Mouse (Mus musculus): Measurements from ENCODE around the gene Aste1. TPM values are rescaled to one million over a fixed set of nuclear protein-coding genes. Genes with fewer than 3 reads are reported as not detected.

The Aste1 gene
- polyA plus RNA-seq, 1 experiment from 2014 or later = 20.4 TPM

DNA sequence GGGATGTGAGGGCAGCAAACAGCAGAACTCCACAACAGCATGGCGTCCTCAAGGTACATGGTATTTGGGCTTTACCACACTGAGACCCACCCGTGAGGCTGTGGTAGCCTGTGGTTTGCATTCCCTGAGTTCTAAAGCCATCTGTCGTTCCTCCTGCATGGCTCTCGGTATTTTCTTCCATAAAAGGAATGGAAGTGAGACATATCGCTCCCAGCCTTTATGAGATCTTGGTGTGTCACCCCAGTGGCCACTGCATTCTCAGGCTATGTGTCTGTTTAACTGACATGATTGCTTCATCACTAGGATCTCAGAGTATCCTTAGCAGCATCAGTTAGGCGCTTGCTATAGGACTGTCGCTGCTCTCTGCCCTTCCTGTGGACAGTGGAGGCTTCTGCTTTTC lies 18.8 kb upstream of the Aste1 start:
- 88% methylated on average over 7 of the region's 7 CpGs for WGBS
- Histone ChIP-seq H3K9me3 (replicated peaks; ENCODE audit: control insufficient read depth, low read length) (no peaks in the 10 kb centered on the region), H3K4me1 (ENCODE audit: control insufficient read depth, insufficient read depth, low read length) (no peaks in the 10 kb centered on the region), H3K27ac (replicated peaks; ENCODE audit: low read depth, low read length) (no peak overlapping the region), H3K27me3 (ENCODE audit: control insufficient read depth, insufficient read depth, low read length) (no peaks in the 10 kb centered on the region), H3K9ac (replicated peaks; ENCODE audit: low read length) (no peak overlapping the region), H3K36me3 (replicated peaks; ENCODE audit: control insufficient read depth, insufficient read depth, low read depth, low read length) (no peaks in the 10 kb centered on the region), H3K4me2 (ENCODE audit: low read depth, low read length) (no peak overlapping the region), H3K4me3 (ENCODE audit: low read depth, low read length) (no peak overlapping the region)
- DNase-seq (ENCODE audit: low spot score) = no peak
- no peak for ATAC-seq (replicated peaks; ENCODE audit: insufficient number of reproducible peaks, low FRiP score, low TSS enrichment, low read depth)

- no peak for ATAC-seq (replicated peaks; ENCODE audit: insufficient number of reproducible peaks, low FRiP score, low TSS enrichment, low read depth)
- no peak overlapping the region for H3K9ac ChIP-seq (replicated peaks; ENCODE audit: low read length)
- H3K4me1 ChIP-seq (ENCODE audit: control insufficient read depth, insufficient read depth, low read length) = no peaks in the 10 kb centered on the region
- H3K36me3 ChIP-seq (replicated peaks; ENCODE audit: control insufficient read depth, insufficient read depth, low read depth, low read length) = no peaks in the 10 kb centered on the region
- WGBS = 77% methylated on average over 7 of the region's 7 CpGs
- H3K27me3 ChIP-seq (ENCODE audit: control insufficient read depth, insufficient read depth, low read length) = no peaks in the 10 kb centered on the region
- H3K4me2 ChIP-seq (ENCODE audit: low read depth, low read length) = no peak overlapping the region
- no peak overlapping the region for H3K4me3 ChIP-seq (ENCODE audit: low read depth, low read length)
- no peaks in the 10 kb centered on the region for H3K9me3 ChIP-seq (replicated peaks; ENCODE audit: control insufficient read depth, low read length)
- DNase-seq (ENCODE audit: low spot score) = no peak
- H3K27ac ChIP-seq (replicated peaks; ENCODE audit: low read depth, low read length) = no peak overlapping the region
Measured at GRCm38 (mm10) chr9:105376954-105377530, 18.1 kb upstream of the Aste1 start.

DNA sequence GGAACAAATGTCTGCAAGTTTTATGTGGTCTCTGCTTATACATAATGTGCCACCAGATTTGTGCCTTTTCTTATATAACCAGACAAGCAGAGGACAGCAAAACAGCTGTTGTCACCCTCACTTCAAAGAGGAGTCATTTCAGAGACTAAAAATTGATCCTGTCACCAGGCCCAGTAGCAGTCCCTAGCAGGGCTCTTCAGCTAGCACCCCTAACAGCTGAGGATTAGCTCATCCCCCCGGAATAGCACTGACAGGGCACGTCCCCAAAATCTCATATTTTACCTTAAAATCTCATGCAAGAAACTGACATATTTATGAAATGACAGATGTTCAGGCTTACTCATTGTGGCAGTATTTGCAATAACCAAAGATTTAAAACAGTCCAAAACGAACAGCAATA lies 17.6 kb upstream of the Aste1 start:
- no peaks in the 10 kb centered on the region for H3K36me3 ChIP-seq (replicated peaks; ENCODE audit: control insufficient read depth, insufficient read depth, low read depth, low read length)
- 74% methylated on average over 3 of the region's 3 CpGs for WGBS
- H3K9me3 ChIP-seq (replicated peaks; ENCODE audit: control insufficient read depth, low read length) = no peaks in the 10 kb centered on the region
- ATAC-seq (replicated peaks; ENCODE audit: insufficient number of reproducible peaks, low FRiP score, low TSS enrichment, low read depth) (no peak), DNase-seq (ENCODE audit: low spot score) (no peak)
- no peak overlapping the region for H3K9ac ChIP-seq (replicated peaks; ENCODE audit: low read length)
- no peak overlapping the region for H3K4me3 ChIP-seq (ENCODE audit: low read depth, low read length)
- H3K4me2 ChIP-seq (ENCODE audit: low read depth, low read length) = no peak overlapping the region
- no peaks in the 10 kb centered on the region for H3K4me1 ChIP-seq (ENCODE audit: control insufficient read depth, insufficient read depth, low read length)
- H3K27me3 ChIP-seq (ENCODE audit: control insufficient read depth, insufficient read depth, low read length) = no peaks in the 10 kb centered on the region
- no peak overlapping the region for H3K27ac ChIP-seq (replicated peaks; ENCODE audit: low read depth, low read length)

DNA sequence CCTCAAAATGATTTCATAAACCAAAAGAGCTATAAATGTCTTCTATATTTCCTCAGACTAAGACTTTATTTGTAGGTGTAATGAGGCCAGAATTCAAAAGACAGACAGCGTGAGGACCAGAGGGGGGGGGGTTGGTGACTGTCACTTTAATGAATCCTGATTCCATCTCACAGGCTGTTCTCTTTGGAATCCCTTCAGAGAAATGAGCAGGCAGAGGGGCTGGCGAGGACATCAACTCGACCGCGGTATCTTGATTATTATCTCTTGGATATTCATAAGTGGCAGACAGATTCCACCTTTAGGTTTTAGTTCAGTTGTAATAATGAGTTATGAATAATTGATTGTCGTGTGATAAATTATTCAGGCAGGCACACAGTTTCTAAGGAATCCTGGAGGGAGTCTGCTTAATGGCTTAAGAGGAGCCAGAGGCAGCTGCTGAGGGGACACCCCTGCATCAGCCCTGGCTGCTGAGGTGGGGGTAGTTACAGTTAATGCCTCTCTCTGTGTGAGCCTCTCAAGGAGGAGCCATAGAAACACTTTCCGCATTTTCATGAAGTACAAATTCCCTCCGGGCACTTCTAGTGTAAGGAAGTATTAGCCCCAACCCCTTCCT lies 15.6 kb upstream of the Aste1 start:
- Histone ChIP-seq H3K4me3 (ENCODE audit: low read depth, low read length) (no peak overlapping the region), H3K9ac (replicated peaks; ENCODE audit: low read length) (no peak overlapping the region), H3K27me3 (ENCODE audit: control insufficient read depth, insufficient read depth, low read length) (no peaks in the 10 kb centered on the region), H3K4me2 (ENCODE audit: low read depth, low read length) (no peak overlapping the region), H3K27ac (replicated peaks; ENCODE audit: low read depth, low read length) (no peak overlapping the region), H3K9me3 (replicated peaks; ENCODE audit: control insufficient read depth, low read length) (no peaks in the 10 kb centered on the region), H3K36me3 (replicated peaks; ENCODE audit: control insufficient read depth, insufficient read depth, low read depth, low read length) (no peaks in the 10 kb centered on the region), H3K4me1 (ENCODE audit: control insufficient read depth, insufficient read depth, low read length) (no peaks in the 10 kb centered on the region)
- ATAC-seq (replicated peaks; ENCODE audit: insufficient number of reproducible peaks, low FRiP score, low TSS enrichment, low read depth) (0 out of 2 replicates have a peak, but pooled peaks have one; percentile 75), DNase-seq (ENCODE audit: low spot score) (no peak)
- 76% methylated on average over 8 of the region's 8 CpGs for WGBS

- Histone ChIP-seq H3K4me2 (ENCODE audit: low read depth, low read length) (no peak overlapping the region), H3K27ac (replicated peaks; ENCODE audit: low read depth, low read length) (no peak overlapping the region), H3K36me3 (replicated peaks; ENCODE audit: control insufficient read depth, insufficient read depth, low read depth, low read length) (no peaks in the 10 kb centered on the region), H3K4me1 (ENCODE audit: control insufficient read depth, insufficient read depth, low read length) (no peaks in the 10 kb centered on the region), H3K9me3 (replicated peaks; ENCODE audit: control insufficient read depth, low read length) (no peaks in the 10 kb centered on the region), H3K27me3 (ENCODE audit: control insufficient read depth, insufficient read depth, low read length) (no peaks in the 10 kb centered on the region), H3K4me3 (ENCODE audit: low read depth, low read length) (no peak overlapping the region), H3K9ac (replicated peaks; ENCODE audit: low read length) (no peak overlapping the region)
- WGBS = 84% methylated on average over 5 of the region's 5 CpGs
- ATAC-seq (replicated peaks; ENCODE audit: insufficient number of reproducible peaks, low FRiP score, low TSS enrichment, low read depth) (no peak), DNase-seq (ENCODE audit: low spot score) (no peak)
Measured at GRCm38 (mm10) chr9:105387403-105387802, 7.8 kb upstream of the Aste1 start.

GRCm38 (mm10) chr9:105389289-105389688 lies 5.9 kb upstream of the Aste1 start:
- Histone ChIP-seq H3K36me3 (replicated peaks; ENCODE audit: control insufficient read depth, insufficient read depth, low read depth, low read length) (no peaks in the 10 kb centered on the region), H3K27me3 (ENCODE audit: control insufficient read depth, insufficient read depth, low read length) (no peaks in the 10 kb centered on the region), H3K4me3 (ENCODE audit: low read depth, low read length) (no peak overlapping the region), H3K4me1 (ENCODE audit: control insufficient read depth, insufficient read depth, low read length) (no peaks in the 10 kb centered on the region), H3K27ac (replicated peaks; ENCODE audit: low read depth, low read length) (no peak overlapping the region), H3K9me3 (replicated peaks; ENCODE audit: control insufficient read depth, low read length) (no peaks in the 10 kb centered on the region), H3K4me2 (ENCODE audit: low read depth, low read length) (no peak overlapping the region), H3K9ac (replicated peaks; ENCODE audit: low read length) (no peak overlapping the region)
- DNase-seq (ENCODE audit: low spot score) (peak; percentile 82), ATAC-seq (replicated peaks; ENCODE audit: insufficient number of reproducible peaks, low FRiP score, low TSS enrichment, low read depth) (no peak)
- WGBS = 18% methylated on average over 4 of the region's 4 CpGs

GRCm38 (mm10) chr9:105390616-105391015 lies 4.6 kb upstream of the Aste1 start:
- no peak overlapping the region for H3K4me2 ChIP-seq (ENCODE audit: low read depth, low read length)
- H3K9ac ChIP-seq (replicated peaks; ENCODE audit: low read length) = no peak overlapping the region
- H3K27ac ChIP-seq (replicated peaks; ENCODE audit: low read depth, low read length) = no peak overlapping the region
- H3K27me3 ChIP-seq (ENCODE audit: control insufficient read depth, insufficient read depth, low read length) = no peaks in the 10 kb centered on the region
- H3K36me3 ChIP-seq (replicated peaks; ENCODE audit: control insufficient read depth, insufficient read depth, low read depth, low read length) = no peaks in the 10 kb centered on the region
- H3K4me1 ChIP-seq (ENCODE audit: control insufficient read depth, insufficient read depth, low read length) = no peaks in the 10 kb centered on the region
- no peak for ATAC-seq (replicated peaks; ENCODE audit: insufficient number of reproducible peaks, low FRiP score, low TSS enrichment, low read depth)
- DNase-seq (ENCODE audit: low spot score) = no peak
- H3K4me3 ChIP-seq (ENCODE audit: low read depth, low read length) = no peak overlapping the region
- 64% methylated on average over 4 of the region's 5 CpGs for WGBS
- H3K9me3 ChIP-seq (replicated peaks; ENCODE audit: control insufficient read depth, low read length) = no peaks in the 10 kb centered on the region

- DNase-seq (ENCODE audit: low spot score) (no peak), ATAC-seq (replicated peaks; ENCODE audit: insufficient number of reproducible peaks, low FRiP score, low TSS enrichment, low read depth) (peak; percentile 20; the same call in 1 of the 2 replicates)
- Histone ChIP-seq H3K9ac (replicated peaks; ENCODE audit: low read length) (no peak overlapping the region), H3K27me3 (ENCODE audit: control insufficient read depth, insufficient read depth, low read length) (no peaks in the 10 kb centered on the region), H3K27ac (replicated peaks; ENCODE audit: low read depth, low read length) (no peak overlapping the region), H3K4me3 (ENCODE audit: low read depth, low read length) (peak overlapping the region; percentile 70), H3K4me2 (ENCODE audit: low read depth, low read length) (peak overlapping the region; percentile 57), H3K9me3 (replicated peaks; ENCODE audit: control insufficient read depth, low read length) (no peaks in the 10 kb centered on the region), H3K36me3 (replicated peaks; ENCODE audit: control insufficient read depth, insufficient read depth, low read depth, low read length) (no peaks in the 10 kb centered on the region), H3K4me1 (ENCODE audit: control insufficient read depth, insufficient read depth, low read length) (no peaks in the 10 kb centered on the region)
- WGBS = 9% methylated on average over 11 of the region's 11 CpGs
Measured at GRCm38 (mm10) chr9:105394720-105395119, 472 bp upstream of the Aste1 start.

All from embryonic facial prominence, embryonic 11.5 days (tissue).